Mouse (Mus musculus): ENCODE data around the gene Samd4b. TPM values are rescaled to one million over a fixed set of nuclear protein-coding genes. Genes with fewer than 3 reads are reported as not detected.

The Samd4b gene
- polyA plus RNA-seq, 1 experiment from 2014 or later = 34.1 TPM

DNA sequence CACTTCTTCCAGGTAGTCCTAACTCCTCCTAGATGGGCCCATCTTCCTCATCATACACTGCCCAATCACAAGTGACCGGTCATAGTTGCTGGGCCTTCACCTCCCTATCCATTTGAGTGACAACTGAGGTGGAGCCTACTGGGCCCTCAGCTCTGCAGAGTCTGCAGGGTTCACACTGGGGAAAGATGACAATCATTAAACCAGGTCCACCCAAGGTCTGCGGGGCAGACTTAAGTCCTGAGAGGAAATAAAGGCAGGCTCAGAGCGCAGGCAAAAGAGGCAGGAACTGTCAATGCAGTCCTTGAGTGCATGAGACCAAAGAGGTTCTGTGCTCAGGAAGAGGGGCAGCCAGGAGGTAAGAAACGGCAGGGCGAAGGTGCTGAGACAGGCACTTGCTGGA lies 25.3 kb downstream of the Samd4b start:
- H3K4me1 ChIP-seq = peaks cover 7% of the 10 kb centered on the region; the same call in 1 of the 2 replicates
- no peaks in the 10 kb centered on the region for H3K9me3 ChIP-seq
- no peak overlapping the region for H3K27ac ChIP-seq (replicated peaks)
- no peak overlapping the region for H3K4me2 ChIP-seq (replicated peaks)
- ATAC-seq (ENCODE audit: low FRiP score, low read depth) = no peak
- peaks cover 7% of the 10 kb centered on the region for H3K36me3 ChIP-seq
- no peaks in the 10 kb centered on the region for H3K27me3 ChIP-seq
- WGBS = 88% methylated on average over 5 of the region's 5 CpGs
- no peak overlapping the region for H3K9ac ChIP-seq (replicated peaks)
- H3K4me3 ChIP-seq = no peak overlapping the region

DNA sequence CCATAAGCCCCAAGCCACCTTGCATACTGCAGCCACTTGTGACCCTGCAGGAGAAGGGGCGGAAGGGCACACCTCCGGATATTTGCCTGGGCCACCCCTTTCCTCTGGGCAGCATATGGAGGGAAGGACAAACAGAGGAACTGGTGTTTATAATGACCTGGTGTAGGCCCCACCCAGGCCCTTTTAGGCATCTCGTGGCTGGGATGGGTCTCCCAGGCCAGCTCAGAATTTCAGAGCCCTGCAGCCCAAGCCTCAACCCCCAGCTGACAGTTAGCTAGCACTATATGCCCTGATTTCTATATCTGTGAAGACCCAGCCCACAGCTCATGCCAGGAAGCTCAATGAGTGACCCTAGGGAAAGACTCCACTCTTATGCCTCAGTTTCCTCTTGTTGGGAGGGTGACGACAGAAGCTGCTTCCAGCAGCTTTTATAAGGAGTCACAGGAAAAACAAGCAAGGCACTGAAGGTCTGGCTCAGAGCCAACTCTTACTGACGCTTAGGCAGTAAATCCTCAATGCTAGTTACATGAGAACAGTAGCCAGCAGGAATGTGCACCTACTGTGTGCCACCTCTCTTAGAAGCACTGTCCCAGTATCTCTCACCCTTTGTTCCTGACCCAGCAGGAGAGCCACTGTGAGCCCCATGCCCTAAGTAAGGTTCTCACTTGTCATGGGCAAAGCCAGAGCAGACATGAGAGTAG lies 26.8 kb downstream of the Samd4b start:
- 52% methylated on average over 5 of the region's 5 CpGs for WGBS
- H3K27ac ChIP-seq (replicated peaks) = no peak overlapping the region
- no peaks in the 10 kb centered on the region for H3K27me3 ChIP-seq
- no peak for ATAC-seq (ENCODE audit: low FRiP score, low read depth)
- H3K4me3 ChIP-seq = no peak overlapping the region
- H3K4me2 ChIP-seq (replicated peaks) = no peak overlapping the region
- no peak overlapping the region for H3K9ac ChIP-seq (replicated peaks)
- peaks cover 7% of the 10 kb centered on the region; the same call in 1 of the 2 replicates for H3K4me1 ChIP-seq
- peaks cover 23% of the 10 kb centered on the region for H3K36me3 ChIP-seq
- H3K9me3 ChIP-seq = no peaks in the 10 kb centered on the region

GRCm38 (mm10) chr7:28570291-28570981 lies 27.5 kb downstream of the Samd4b start:
- H3K4me1 ChIP-seq = peaks cover 7% of the 10 kb centered on the region; the same call in 1 of the 2 replicates
- no peak overlapping the region for H3K27ac ChIP-seq (replicated peaks)
- no peaks in the 10 kb centered on the region for H3K9me3 ChIP-seq
- H3K9ac ChIP-seq (replicated peaks) = no peak overlapping the region
- H3K27me3 ChIP-seq = no peaks in the 10 kb centered on the region
- WGBS = 80% methylated on average over 12 of the region's 12 CpGs
- H3K4me2 ChIP-seq (replicated peaks) = no peak overlapping the region
- H3K36me3 ChIP-seq = peaks cover 30% of the 10 kb centered on the region
- no peak overlapping the region for H3K4me3 ChIP-seq
- ATAC-seq (ENCODE audit: low FRiP score, low read depth) = no peak

DNA sequence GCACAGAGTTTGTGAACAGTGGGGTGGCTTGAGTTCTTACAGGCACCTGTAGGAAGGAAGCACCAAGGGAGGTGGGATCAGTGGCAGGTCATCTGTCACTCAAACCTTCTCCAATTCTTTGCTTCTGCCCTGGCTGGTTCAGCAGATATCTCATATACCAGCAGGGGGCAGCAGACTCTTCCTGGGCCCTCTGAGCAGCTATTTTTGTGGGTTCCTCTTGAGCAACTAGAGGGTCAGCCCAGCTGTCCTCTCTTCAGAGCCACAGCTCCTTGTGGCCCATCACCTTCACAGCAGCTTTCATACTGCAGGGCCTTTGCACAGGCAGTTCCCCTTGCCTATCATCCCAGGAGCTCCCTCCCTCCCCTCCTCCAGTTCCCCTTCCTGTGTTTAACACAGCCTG lies 29.7 kb downstream of the Samd4b start:
- H3K36me3 ChIP-seq = peaks cover 49% of the 10 kb centered on the region
- no peak overlapping the region for H3K27ac ChIP-seq (replicated peaks)
- ATAC-seq (ENCODE audit: low FRiP score, low read depth) = no peak
- no peaks in the 10 kb centered on the region for H3K27me3 ChIP-seq
- no peak overlapping the region for H3K9ac ChIP-seq (replicated peaks)
- H3K4me1 ChIP-seq = peaks cover 7% of the 10 kb centered on the region; the same call in 1 of the 2 replicates
- H3K4me2 ChIP-seq (replicated peaks) = no peak overlapping the region
- H3K4me3 ChIP-seq = no peak overlapping the region
- no peaks in the 10 kb centered on the region for H3K9me3 ChIP-seq

DNA sequence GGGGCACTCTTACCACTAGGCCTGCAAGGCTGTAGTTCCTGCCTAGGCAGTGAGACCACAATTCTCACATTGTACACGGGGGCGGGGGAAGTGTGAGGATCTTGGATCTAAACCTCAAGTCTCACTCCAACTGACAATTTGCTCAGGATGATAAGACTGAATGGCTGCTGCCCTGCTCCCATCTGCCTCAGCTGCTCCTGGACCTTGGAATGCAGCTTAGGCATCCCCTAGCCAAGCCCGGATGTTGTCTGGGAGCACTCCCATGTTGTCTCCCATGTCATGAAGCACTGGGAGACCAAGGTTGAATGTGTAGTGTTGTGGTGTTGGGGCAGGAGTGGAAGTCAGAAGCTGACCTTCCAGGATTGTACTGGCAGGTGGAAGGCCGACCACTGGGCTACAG lies 30.4 kb downstream of the Samd4b start:
- H3K4me2 ChIP-seq (replicated peaks) = no peak overlapping the region
- WGBS = 90% methylated on average over 4 of the region's 4 CpGs
- no peak overlapping the region for H3K4me3 ChIP-seq
- peaks cover 7% of the 10 kb centered on the region; the same call in 1 of the 2 replicates for H3K4me1 ChIP-seq
- H3K36me3 ChIP-seq = peaks cover 56% of the 10 kb centered on the region
- H3K27ac ChIP-seq (replicated peaks) = no peak overlapping the region
- no peaks in the 10 kb centered on the region for H3K27me3 ChIP-seq
- no peak overlapping the region for H3K9ac ChIP-seq (replicated peaks)
- H3K9me3 ChIP-seq = no peaks in the 10 kb centered on the region
- no peak for ATAC-seq (ENCODE audit: low FRiP score, low read depth)

DNA sequence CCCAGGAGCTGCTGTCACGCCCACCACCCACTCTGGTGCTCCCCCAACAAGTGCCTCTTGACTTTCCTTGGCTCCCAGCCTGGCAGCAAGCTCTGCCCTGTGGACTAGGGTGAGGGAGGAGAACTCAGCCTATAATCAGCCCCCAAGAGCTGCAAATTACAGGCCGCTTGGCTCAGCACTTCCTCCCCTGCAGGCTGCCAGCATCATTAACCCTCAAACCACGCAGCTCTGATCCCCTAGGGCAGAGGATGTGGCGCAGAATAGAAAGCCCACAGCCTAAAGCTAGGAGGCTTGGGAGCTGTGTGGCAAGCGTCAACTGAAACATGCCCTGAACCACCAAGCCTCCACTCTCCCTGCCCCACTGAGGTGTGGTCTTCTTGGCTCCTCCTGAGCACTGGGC lies 32.5 kb downstream of the Samd4b start:
- H3K4me2 ChIP-seq (replicated peaks) = no peak overlapping the region
- peaks cover 71% of the 10 kb centered on the region for H3K36me3 ChIP-seq
- H3K27ac ChIP-seq (replicated peaks) = no peak overlapping the region
- no peaks in the 10 kb centered on the region for H3K9me3 ChIP-seq
- H3K4me3 ChIP-seq = no peak overlapping the region
- no peaks in the 10 kb centered on the region for H3K4me1 ChIP-seq
- H3K27me3 ChIP-seq = no peaks in the 10 kb centered on the region
- ATAC-seq (ENCODE audit: low FRiP score, low read depth) = no peak
- WGBS = 93% methylated on average over 5 of the region's 5 CpGs
- H3K9ac ChIP-seq (replicated peaks) = no peak overlapping the region

DNA sequence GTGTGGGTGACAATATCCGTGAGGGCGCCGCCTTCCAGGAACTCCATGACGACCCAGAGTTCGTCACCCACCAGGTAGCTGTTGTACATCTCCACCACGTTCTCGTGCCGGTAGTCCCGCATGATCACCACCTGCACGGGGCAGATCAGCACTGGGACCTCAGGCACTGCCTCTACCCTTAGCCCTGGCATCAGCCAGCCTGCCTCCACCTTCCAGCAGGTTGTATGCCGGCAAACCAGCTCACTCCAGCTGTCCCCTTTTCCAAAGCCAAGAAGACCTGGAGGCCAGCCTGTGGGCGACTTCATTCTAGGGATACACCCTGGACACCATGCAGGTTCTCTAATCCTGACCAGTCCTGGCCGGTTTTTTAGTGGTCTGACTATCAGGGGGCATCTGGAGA lies 35.0 kb downstream of the Samd4b start:
- Histone ChIP-seq H3K4me3 (no peak overlapping the region), H3K9me3 (no peaks in the 10 kb centered on the region), H3K27ac (replicated peaks) (no peak overlapping the region), H3K27me3 (no peaks in the 10 kb centered on the region), H3K4me2 (replicated peaks) (no peak overlapping the region), H3K4me1 (no peaks in the 10 kb centered on the region), H3K9ac (replicated peaks) (no peak overlapping the region), H3K36me3 (peaks cover 87% of the 10 kb centered on the region)
- WGBS = 96% methylated on average over 13 of the region's 13 CpGs
- no peak for ATAC-seq (ENCODE audit: low FRiP score, low read depth)

- Histone ChIP-seq H3K4me3 (no peak overlapping the region), H3K27me3 (no peaks in the 10 kb centered on the region), H3K4me1 (no peaks in the 10 kb centered on the region), H3K4me2 (replicated peaks) (no peak overlapping the region), H3K9ac (replicated peaks) (no peak overlapping the region), H3K27ac (replicated peaks) (no peak overlapping the region), H3K9me3 (no peaks in the 10 kb centered on the region), H3K36me3 (peaks cover 81% of the 10 kb centered on the region)
- 94% methylated on average over 13 of the region's 13 CpGs for WGBS
- no peak for ATAC-seq (ENCODE audit: low FRiP score, low read depth)
These were observed 35.6 kb downstream of the Samd4b start for GRCm38 (mm10) chr7:28562371-28562770.

DNA sequence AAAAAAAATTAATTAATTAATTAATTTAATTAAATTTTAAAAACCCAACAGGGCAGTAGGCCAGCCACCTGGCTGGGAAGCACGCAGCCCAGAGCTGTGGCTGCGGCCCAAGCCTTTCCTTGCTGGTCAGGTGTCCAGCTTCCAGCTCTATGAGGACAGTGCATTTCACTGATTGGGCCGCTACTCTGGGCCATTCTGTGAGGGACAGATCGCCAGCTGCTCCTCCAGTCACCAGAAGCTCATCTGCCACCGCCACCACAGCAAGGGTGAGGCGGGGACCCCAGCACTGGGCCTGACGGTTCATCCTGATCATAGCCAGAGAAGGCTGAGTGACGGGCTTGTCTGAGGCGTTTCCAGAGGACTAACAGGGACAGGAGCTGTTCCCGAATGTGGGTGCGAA lies 36.0 kb downstream of the Samd4b start:
- no peaks in the 10 kb centered on the region for H3K9me3 ChIP-seq
- ATAC-seq (ENCODE audit: low FRiP score, low read depth) = no peak
- H3K9ac ChIP-seq (replicated peaks) = no peak overlapping the region
- peaks cover 77% of the 10 kb centered on the region for H3K36me3 ChIP-seq
- no peaks in the 10 kb centered on the region for H3K27me3 ChIP-seq
- no peak overlapping the region for H3K4me3 ChIP-seq
- no peak overlapping the region for H3K4me2 ChIP-seq (replicated peaks)
- H3K4me1 ChIP-seq = no peaks in the 10 kb centered on the region
- 90% methylated on average over 11 of the region's 11 CpGs for WGBS
- no peak overlapping the region for H3K27ac ChIP-seq (replicated peaks)

GRCm38 (mm10) chr7:28560856-28561255 lies 37.1 kb downstream of the Samd4b start:
- 94% methylated on average over 10 of the region's 10 CpGs for WGBS
- Histone ChIP-seq H3K27ac (replicated peaks) (no peak overlapping the region), H3K27me3 (no peaks in the 10 kb centered on the region), H3K9ac (replicated peaks) (no peak overlapping the region), H3K4me3 (no peak overlapping the region), H3K4me1 (peaks cover 5% of the 10 kb centered on the region; the same call in 1 of the 2 replicates), H3K9me3 (no peaks in the 10 kb centered on the region), H3K36me3 (peaks cover 66% of the 10 kb centered on the region), H3K4me2 (replicated peaks) (no peak overlapping the region)
- ATAC-seq (ENCODE audit: low FRiP score, low read depth) = no peak

- H3K27ac ChIP-seq (replicated peaks) = no peak overlapping the region
- H3K36me3 ChIP-seq = peaks cover 45% of the 10 kb centered on the region
- 78% methylated on average over 4 of the region's 4 CpGs for WGBS
These were observed 39.5 kb downstream of the Samd4b start for GRCm38 (mm10) chr7:28558486-28558885.

DNA sequence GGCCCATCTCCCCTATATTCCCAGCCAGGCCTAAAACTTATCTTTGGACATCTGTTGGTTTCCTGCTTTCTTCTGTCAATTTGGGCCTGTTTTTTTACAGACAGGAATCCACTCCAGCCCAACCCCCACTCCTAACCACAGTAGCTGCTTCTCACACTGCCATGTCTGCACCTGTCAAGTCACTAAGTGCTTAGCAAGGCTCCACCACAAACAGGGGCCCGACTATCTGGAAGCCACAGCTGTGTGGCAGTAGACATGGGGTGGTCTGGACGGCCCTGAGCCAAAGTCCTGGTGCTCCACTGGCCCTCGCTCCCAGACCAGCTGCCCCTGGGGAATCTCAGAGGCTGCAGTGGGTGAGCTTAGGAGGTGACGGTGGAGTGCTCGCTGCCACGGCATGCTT lies 40.2 kb downstream of the Samd4b start:
- no peak for ATAC-seq (ENCODE audit: low FRiP score, low read depth)
- Histone ChIP-seq H3K9ac (replicated peaks) (no peak overlapping the region; the same call in 1 of the 2 replicates), H3K36me3 (peaks cover 37% of the 10 kb centered on the region), H3K27ac (replicated peaks) (no peak overlapping the region), H3K4me2 (replicated peaks) (no peak overlapping the region), H3K9me3 (no peaks in the 10 kb centered on the region), H3K4me3 (no peak overlapping the region), H3K4me1 (peaks cover 5% of the 10 kb centered on the region; the same call in 1 of the 2 replicates), H3K27me3 (no peaks in the 10 kb centered on the region)
- WGBS = 89% methylated on average over 6 of the region's 6 CpGs

More at GRCm38 (mm10) chr7:28558486-28558885, 39.5 kb downstream of the Samd4b start:
- Histone ChIP-seq H3K4me2 (replicated peaks) (no peak overlapping the region), H3K27me3 (no peaks in the 10 kb centered on the region), H3K9ac (replicated peaks) (no peak overlapping the region), H3K4me1 (peaks cover 5% of the 10 kb centered on the region; the same call in 1 of the 2 replicates), H3K4me3 (no peak overlapping the region), H3K9me3 (no peaks in the 10 kb centered on the region)
- no peak for ATAC-seq (ENCODE audit: low FRiP score, low read depth)

All from midbrain, embryonic 12.5 days (tissue).